Mouse (Mus musculus): ENCODE results near the gene Rcan1. TPM values are rescaled to one million over a fixed set of nuclear protein-coding genes. Genes with fewer than 3 reads are reported as not detected.

The Rcan1 gene
- polyA plus RNA-seq, 1 experiment: 21.6 TPM

DNA sequence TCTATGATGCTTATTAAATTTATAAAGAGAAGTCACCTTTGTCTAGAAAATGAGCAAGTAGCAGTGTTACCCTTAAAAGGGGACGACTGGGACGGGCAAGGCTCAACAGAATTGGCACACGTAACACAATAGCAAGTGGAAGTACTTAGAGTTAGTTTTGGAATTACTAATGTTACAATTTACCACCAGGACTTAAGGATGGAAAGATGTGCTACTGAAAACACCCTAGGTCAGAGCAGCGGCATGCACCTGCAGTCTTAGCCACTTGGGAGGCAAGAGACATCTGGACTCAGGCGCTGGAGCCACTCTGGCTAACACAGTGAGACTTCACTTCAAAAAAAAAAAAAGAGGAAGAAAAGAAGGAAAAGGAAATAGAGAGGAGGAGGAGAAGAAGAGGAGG lies 14.7 kb downstream of the Rcan1 start:
- no peak overlapping the region for H3K4me3 ChIP-seq (replicated peaks; ENCODE audit: extremely low read depth, low read depth, low read length)
- 89% methylated on average over 5 of the region's 5 CpGs for WGBS
- H3K4me1 ChIP-seq (ENCODE audit: control insufficient read depth, insufficient read depth, low read length): peaks cover 4% of the 10 kb centered on the region; the same call in 1 of the 2 replicates
- DNase-seq: no peak
- TF ChIP-seq POLR2A (IDR thresholded peaks at IDR 0.05; ENCODE audit: borderline replicate concordance, extremely low read depth, low read depth, low read length): no peak
- TF ChIP-seq CTCF (IDR thresholded peaks at IDR 0.05; ENCODE audit: insufficient read depth, low read length): no peak

DNA sequence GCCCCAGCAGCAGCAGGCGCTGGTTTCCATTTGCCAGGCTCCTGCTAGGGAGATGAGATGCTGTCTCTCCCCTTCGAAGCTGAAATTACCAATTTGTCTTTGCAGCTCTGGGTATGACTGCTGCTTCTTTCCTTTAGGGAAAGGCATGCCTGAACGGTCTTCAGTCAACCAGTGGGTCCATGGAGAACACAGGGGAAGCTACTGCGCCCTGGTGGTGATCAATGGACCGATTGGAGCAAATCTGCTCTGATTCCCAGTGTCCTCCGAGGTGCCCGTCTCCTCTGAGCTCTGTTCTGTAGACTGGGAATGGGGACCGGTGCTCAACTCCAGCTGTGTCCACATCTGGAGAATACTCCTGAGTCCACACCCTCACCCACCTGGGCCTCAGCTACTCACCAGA lies 15.2 kb downstream of the Rcan1 start:
- TF ChIP-seq POLR2A (IDR thresholded peaks at IDR 0.05; ENCODE audit: borderline replicate concordance, extremely low read depth, low read depth, low read length): no peak
- TF ChIP-seq CTCF (IDR thresholded peaks at IDR 0.05; ENCODE audit: insufficient read depth, low read length): no peak
- Histone ChIP-seq H3K4me3 (replicated peaks; ENCODE audit: extremely low read depth, low read depth, low read length) (no peak overlapping the region), H3K4me1 (ENCODE audit: control insufficient read depth, insufficient read depth, low read length) (peaks cover 4% of the 10 kb centered on the region; the same call in 1 of the 2 replicates)
- DNase-seq: no peak
- WGBS: 76% methylated on average over 8 of the region's 8 CpGs

DNA sequence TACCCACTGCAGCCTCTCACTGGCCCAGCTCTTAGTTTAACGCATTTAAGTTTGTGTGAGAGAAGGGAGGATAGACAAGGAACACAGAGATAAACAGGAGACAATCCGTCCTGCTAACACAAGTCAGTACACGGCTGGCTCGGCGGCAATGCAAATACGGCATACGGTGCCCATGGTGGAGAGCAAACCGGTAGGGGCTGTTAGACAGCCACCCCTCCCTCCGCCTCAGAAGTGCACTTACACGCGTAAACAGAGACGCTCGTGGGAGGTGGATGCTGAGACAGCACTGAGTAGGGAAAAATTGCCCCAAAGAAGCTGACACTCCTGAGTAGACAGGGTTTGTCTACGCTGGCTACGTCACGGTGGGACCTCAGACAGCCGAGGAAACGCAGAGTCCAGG lies 16.2 kb downstream of the Rcan1 start:
- TF ChIP-seq POLR2A (IDR thresholded peaks at IDR 0.05; ENCODE audit: borderline replicate concordance, extremely low read depth, low read depth, low read length) (no peak), CTCF (IDR thresholded peaks at IDR 0.05; ENCODE audit: insufficient read depth, low read length) (no peak)
- Histone ChIP-seq H3K4me3 (replicated peaks; ENCODE audit: extremely low read depth, low read depth, low read length) (no peak overlapping the region), H3K4me1 (ENCODE audit: control insufficient read depth, insufficient read depth, low read length) (peaks cover 4% of the 10 kb centered on the region; the same call in 1 of the 2 replicates)
- WGBS: 75% methylated on average over 18 of the region's 18 CpGs
- no peak for DNase-seq

DNA sequence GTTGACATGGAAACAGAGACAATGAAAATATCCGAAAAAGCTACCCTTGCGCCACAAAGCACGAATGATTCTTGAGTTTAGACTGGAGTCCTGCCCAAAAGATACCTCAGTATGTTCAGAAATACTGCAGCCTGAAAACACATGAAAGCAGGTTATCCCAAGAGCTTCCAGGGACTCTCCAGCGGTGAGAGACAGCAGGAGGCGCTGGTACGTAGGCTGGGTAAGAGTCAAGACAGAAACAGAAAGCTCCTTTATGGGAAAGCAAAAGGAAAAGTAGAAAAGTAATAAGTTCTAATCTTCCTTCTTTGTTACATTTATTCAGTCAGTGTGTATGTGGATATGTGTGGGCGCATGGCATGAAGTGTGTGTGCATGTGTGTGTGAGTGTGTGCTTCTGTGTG lies 16.7 kb downstream of the Rcan1 start:
- WGBS: 86% methylated on average over 7 of the region's 7 CpGs
- TF ChIP-seq POLR2A (IDR thresholded peaks at IDR 0.05; ENCODE audit: borderline replicate concordance, extremely low read depth, low read depth, low read length) (no peak), CTCF (IDR thresholded peaks at IDR 0.05; ENCODE audit: insufficient read depth, low read length) (0 out of 2 replicates have a peak, but pooled peaks have one; percentile 3)

DNA sequence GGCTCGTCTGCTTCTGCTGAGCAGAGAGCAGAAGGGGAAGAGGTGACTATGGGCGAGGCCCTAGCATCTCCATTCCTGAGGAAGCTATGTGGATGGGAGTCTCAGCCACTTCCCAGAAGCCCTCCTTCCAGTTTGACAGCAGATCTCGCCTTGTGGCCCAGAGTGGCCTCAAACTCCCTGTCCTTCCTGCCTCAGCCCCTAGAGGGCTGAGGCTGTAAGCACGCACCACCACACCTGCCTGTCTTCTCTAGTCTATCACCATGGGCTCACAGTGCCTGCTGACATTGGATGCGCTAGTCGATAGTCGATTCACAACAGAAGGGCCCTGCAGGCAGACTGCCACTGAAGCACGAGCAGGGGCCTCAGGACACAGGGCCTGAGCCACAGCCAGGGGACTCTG lies 18.1 kb downstream of the Rcan1 start:
- TF ChIP-seq CTCF (IDR thresholded peaks at IDR 0.05; ENCODE audit: insufficient read depth, low read length) (peak; percentile 31; the same call in 1 of the 2 replicates), POLR2A (IDR thresholded peaks at IDR 0.05; ENCODE audit: borderline replicate concordance, extremely low read depth, low read depth, low read length) (no peak)
- H3K4me1 ChIP-seq (ENCODE audit: control insufficient read depth, insufficient read depth, low read length): peaks cover 4% of the 10 kb centered on the region; the same call in 1 of the 2 replicates
- WGBS: 74% methylated on average over 8 of the region's 8 CpGs
- no peak for DNase-seq
- no peak overlapping the region for H3K4me3 ChIP-seq (replicated peaks; ENCODE audit: extremely low read depth, low read depth, low read length)

More for the DNA sequence above, 16.7 kb downstream of the Rcan1 start:
- no peak for DNase-seq
- no peak overlapping the region for H3K4me3 ChIP-seq (replicated peaks; ENCODE audit: extremely low read depth, low read depth, low read length)
- peaks cover 4% of the 10 kb centered on the region; the same call in 1 of the 2 replicates for H3K4me1 ChIP-seq (ENCODE audit: control insufficient read depth, insufficient read depth, low read length)

DNA sequence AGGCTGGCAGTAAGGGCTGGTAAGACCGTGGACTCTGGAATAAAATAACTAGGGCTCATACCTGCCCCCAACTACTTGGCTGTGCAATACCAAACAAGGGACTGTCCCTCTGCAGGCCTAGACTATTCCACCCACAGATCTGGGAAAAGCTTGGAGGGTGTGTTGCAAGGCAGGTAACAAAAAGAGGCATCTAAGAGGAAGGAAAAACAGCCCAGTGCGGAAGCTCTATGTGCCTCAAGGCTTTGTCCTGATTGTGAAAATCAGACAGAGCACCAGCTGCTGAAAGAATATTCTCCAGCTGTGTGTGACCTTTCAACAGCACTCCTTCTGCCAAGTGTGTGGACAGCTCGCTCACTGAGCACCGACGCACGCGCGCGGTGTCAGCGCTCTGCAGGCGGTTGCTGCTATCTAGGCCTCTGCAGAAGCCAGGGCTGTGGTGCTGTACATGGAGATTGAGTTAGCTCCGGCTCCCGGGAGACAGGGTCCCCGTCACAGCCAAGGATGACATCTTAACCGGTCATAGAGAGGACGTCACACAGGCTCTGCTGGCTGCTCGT lies 19.1 kb downstream of the Rcan1 start:
- TF ChIP-seq POLR2A (IDR thresholded peaks at IDR 0.05; ENCODE audit: borderline replicate concordance, extremely low read depth, low read depth, low read length) (no peak), CTCF (IDR thresholded peaks at IDR 0.05; ENCODE audit: insufficient read depth, low read length) (no peak)
- DNase-seq: no peak
- 80% methylated on average over 17 of the region's 17 CpGs for WGBS
- Histone ChIP-seq H3K4me3 (replicated peaks; ENCODE audit: extremely low read depth, low read depth, low read length) (no peak overlapping the region), H3K4me1 (ENCODE audit: control insufficient read depth, insufficient read depth, low read length) (no peaks in the 10 kb centered on the region)

DNA sequence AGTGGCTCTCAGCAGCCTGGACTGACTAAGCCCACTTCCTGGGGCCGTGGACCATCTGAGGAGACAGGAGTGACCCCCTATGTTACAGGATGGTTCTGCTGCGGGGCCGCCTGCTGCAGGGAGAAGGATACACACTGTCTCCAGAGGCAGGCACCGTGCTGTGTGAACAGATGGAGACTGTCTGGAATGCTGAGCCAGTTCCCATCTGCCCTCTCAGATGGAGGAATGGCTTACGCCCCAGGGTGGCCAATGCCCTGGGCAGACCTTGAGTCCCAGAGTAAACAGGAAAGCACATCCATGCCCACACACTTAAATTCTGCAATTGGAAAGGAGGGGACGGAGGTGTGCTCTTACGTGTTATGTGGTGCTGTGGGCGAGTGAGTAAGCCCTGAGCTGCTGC lies 20.3 kb downstream of the Rcan1 start:
- WGBS: 82% methylated on average over 8 of the region's 8 CpGs
- H3K4me1 ChIP-seq (ENCODE audit: control insufficient read depth, insufficient read depth, low read length): no peaks in the 10 kb centered on the region
- TF ChIP-seq POLR2A (IDR thresholded peaks at IDR 0.05; ENCODE audit: borderline replicate concordance, extremely low read depth, low read depth, low read length) (no peak), CTCF (IDR thresholded peaks at IDR 0.05; ENCODE audit: insufficient read depth, low read length) (no peak)
- no peak overlapping the region for H3K4me3 ChIP-seq (replicated peaks; ENCODE audit: extremely low read depth, low read depth, low read length)
- no peak for DNase-seq

DNA sequence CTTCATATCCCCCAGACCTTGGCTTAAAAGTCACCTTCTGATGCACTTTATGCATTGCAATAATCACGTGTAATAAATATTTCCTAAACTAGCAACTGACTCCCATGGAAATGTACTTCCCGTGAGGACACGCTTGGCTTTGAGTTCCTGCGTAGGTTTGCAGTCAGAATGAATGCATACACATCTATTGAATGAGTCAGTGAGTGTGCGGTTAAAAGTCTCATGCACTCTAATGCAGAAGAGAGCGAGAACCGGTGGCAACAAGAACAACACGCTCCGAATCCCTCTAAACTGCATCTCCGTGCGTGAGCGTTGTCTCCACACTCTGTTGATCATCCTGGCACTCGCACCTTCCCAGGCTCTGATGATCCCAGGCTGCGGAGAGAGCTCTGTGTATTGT lies 21.6 kb downstream of the Rcan1 start:
- TF ChIP-seq CTCF (IDR thresholded peaks at IDR 0.05; ENCODE audit: insufficient read depth, low read length) (no peak), POLR2A (IDR thresholded peaks at IDR 0.05; ENCODE audit: borderline replicate concordance, extremely low read depth, low read depth, low read length) (no peak)

DNA sequence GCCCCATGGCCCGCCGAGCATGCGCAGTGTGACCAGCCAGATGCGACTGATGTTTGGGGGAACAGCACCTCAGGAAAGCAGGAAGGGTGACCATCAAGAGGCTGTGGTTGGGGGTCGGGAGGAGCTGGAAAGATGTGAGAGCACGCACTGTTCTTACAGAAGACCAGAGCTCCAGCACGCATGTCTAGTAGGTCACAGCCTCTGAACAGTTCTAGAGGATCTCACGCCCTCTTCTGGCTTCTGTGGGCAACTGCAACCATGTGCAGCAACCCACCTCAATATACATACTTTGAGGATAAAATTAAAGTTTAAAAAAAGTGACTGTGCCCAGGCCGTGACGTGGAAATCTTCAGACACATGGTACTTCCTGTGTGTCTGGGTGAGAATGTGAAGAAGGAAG lies 25.3 kb downstream of the Rcan1 start:
- peaks cover 9% of the 10 kb centered on the region for H3K4me1 ChIP-seq (ENCODE audit: control insufficient read depth, insufficient read depth, low read length)
- whole genome bisulfite sequencing: 66% methylated on average over 10 of the region's 10 CpGs
- no peak overlapping the region for H3K4me3 ChIP-seq (replicated peaks; ENCODE audit: extremely low read depth, low read depth, low read length)
- TF ChIP-seq CTCF (IDR thresholded peaks at IDR 0.05; ENCODE audit: insufficient read depth, low read length) (peak; percentile 71), POLR2A (IDR thresholded peaks at IDR 0.05; ENCODE audit: borderline replicate concordance, extremely low read depth, low read depth, low read length) (no peak)
- no peak for DNase-seq

More for the DNA sequence above, 21.6 kb downstream of the Rcan1 start:
- H3K4me1 ChIP-seq (ENCODE audit: control insufficient read depth, insufficient read depth, low read length): peaks cover 2% of the 10 kb centered on the region
- WGBS: 93% methylated on average over 14 of the region's 14 CpGs
- no peak for DNase-seq
- H3K4me3 ChIP-seq (replicated peaks; ENCODE audit: extremely low read depth, low read depth, low read length): no peak overlapping the region

DNA sequence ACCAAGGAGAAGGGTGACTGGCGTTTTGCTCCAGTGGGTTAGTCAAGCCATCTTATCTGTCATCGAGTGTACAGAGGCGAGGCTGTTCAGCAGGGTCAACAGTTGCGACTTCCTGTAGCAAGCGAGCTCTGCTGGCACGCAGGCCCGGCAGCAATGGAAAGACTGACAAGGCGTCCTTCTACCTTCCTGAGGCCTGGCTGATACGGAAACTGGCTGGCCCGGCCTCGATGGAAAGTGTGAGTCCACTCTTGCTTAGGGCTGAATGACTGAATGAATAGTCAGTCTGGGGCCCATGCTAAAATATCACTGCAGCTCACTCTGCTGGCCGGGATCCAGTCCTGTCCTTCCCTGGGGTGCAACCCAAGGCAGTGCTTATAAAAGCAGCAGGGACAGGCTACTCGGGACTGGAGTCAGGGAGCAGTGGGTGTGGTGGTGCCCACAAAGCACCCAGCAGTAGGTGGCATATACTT lies 27.0 kb downstream of the Rcan1 start:
- Histone ChIP-seq H3K4me1 (ENCODE audit: control insufficient read depth, insufficient read depth, low read length) (peaks cover 9% of the 10 kb centered on the region), H3K4me3 (replicated peaks; ENCODE audit: extremely low read depth, low read depth, low read length) (no peak overlapping the region)
- peak; percentile 45 for DNase-seq
- TF ChIP-seq CTCF (IDR thresholded peaks at IDR 0.05; ENCODE audit: insufficient read depth, low read length) (0 out of 2 replicates have a peak, but pooled peaks have one; percentile 2), POLR2A (IDR thresholded peaks at IDR 0.05; ENCODE audit: borderline replicate concordance, extremely low read depth, low read depth, low read length) (no peak)
- 10% methylated on average over 13 of the region's 13 CpGs for WGBS

Data from lung, adult 2 months (tissue).